Mouse (Mus musculus) erythroblast, adult 5-6 weeks (primary cell): ENCODE results near the gene Mrc2. TPM values are rescaled to one million over a fixed set of nuclear protein-coding genes. Genes with fewer than 3 reads are reported as not detected.

Source experiments
- ATAC-seq: replicated peaks from 2 replicates; pipeline ENCODE4 v1.8.0; 2016; ENCODE audit warnings: moderate number of reproducible peaks, mild to moderate bottlenecking, moderate TSS enrichment, inconsistent platforms; ENCODE audit not compliant: poor library complexity, low FRiP score, severe bottlenecking
- total RNA-seq, 2 experiments: library from RNA; stranded (forward) in 1 of 2; stranded (reverse) in 1 of 2; fragments of 150-400 nt in 1 of 2; fragments of 200-764, 138-1000 nt in 1 of 2; gene quantifications; 2 replicates each; pipeline versions ENCODE4 v1.2.3 to v1.2.4; 2015 to 2017; ENCODE audit warnings: low replicate concordance in 2 of 2

The Mrc2 gene
- total RNA-seq (2015; ENCODE audit: low replicate concordance) (0.63 TPM in 1 of 2 replicates, not detected in the other), total RNA-seq (2017; ENCODE audit: low replicate concordance) (not detected in 2 replicates)

DNA sequence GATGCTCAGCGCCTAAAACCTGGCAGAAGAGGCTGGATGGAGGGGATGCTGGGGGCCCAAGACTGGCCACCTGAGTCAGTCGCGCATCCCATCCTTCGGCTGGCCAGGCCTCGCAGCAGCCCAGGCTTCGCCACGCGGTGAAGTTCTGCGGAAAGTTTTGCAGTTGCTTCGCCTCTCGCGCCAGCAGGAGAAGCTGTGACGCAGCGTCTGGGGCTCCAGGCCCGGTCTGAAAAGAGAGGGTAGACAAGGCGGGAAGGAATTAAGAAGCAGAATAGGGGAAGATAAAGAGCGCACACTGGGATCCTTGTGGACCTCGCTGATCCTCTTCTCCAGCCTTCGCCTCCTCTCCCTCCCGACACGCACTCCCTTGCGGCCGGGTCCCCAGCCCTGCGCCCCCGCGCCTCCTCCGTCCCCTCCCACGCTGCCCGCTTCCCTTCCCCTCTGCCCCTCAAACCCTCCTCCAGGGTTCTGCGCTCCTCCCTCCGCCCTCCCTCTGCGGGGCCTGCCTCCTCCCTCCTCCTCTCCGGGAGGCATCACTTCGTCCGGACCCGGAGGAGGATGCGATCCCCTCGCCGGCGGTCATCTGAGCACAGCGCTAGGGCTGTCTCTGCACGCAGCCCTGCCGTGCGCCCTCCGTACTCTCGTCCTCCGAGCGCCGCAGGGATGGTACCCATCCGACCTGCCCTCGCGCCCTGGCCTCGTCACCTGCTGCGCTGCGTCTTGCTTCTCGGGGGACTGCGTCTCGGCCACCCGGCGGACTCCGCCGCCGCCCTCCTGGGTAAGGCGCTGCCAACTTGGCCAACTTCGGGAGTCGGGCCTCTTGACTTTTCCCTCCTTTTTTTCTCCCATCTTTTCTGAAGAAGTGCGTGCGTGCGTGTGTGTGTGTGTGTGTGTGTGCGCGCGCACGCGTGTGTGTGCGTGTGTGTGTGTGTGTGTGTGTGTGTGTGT lies at the start of gene Mrc2:
Mrc2 (plus strand) TSS at position 520 of the 948 bp plus-strand sequence.
- ATAC-seq = no peak

DNA sequence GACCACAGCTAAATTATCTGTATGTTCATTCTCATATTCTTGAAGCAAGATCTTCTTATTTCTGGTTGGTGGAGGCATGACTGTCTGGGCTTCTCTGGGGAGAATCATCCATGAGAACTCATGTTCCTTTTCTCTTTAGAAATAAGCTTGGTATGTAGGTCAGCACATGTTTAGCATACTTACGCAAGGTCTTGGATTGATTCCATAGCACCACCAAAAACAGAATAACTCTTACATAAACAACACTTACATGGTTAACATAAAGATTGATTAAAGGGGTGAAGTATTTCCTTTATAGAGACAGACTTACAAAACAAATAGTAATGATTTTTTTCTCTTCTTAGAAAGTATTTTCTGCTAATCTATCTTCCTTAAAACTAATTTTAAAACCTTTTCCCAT lies 46.1 kb upstream of the Mrc2 start:
- ATAC-seq = no peak

DNA sequence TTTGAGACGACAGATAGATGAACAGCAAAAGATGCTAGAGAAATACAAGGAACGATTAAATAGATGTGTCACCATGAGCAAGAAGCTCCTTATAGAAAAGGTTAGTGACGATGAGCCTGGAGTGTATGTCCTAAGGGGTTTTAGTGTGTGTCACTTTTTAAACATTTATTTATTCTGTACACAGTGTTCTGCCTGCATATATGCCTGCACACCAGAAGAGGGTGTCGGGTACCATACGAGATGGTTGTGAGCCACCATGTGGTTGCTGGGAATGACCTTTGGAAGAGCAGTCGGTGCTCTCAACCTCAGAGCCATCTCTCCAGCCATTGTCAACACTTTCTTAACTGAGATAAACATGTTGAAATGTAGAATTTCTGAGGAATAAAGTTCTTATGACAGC lies 45.7 kb upstream of the Mrc2 start:
- no peak for ATAC-seq

DNA sequence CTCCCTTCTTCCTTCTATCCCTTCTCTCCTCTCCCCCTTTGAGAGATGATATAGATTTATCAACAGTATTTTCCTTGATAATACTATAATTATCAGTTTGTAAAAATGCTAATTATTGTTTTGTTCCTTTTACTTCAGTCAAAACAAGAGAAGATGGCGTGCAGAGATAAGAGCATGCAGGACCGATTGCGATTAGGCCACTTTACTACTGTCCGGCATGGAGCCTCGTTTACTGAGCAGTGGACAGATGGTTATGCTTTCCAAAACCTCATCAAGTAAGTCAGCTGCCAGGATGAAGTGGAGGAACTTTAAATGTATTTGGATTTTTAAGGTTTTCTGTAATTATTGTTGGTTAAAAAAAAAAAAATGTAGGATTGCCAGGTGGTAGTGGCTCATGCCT lies 45.1 kb upstream of the Mrc2 start:
- no peak for ATAC-seq

DNA sequence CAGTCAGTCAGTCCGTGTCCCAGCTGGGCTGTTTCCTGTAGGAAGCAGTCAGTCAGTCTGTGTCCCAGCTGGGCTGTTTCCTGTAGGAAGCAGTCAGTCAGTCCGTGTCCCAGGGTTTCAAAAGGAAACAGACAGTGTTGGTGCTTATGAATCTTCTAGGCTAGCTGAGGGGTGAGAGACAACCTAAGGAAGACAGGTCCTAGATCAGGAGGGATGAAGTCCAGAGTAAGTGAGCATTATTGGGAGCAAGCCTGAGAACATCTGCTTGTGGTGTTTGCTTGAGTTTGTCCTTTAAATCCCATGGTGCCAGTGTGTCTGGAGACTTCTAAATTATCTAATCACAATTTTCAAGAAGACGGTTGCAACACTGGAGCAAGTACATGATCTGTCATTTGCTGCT lies 32.7 kb upstream of the Mrc2 start:
- ATAC-seq = no peak

DNA sequence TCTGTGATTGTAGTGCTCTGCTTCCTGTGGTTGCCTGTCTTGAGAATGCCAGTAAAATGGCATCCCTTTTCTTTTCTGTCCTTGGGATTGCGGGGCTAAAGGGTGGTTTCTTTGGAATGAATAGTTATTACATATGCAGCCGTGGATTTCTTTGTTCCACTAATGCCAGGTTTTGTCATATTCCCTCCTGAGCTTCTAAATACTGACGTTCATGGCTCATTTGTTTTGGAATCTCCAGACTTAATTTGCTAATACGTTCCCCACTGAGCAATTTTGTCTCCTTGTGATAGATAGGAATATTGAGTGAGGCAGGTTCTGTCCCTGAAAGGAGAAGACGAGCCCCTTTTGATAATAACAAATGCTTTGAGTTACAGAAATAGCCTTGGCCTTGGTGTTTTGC lies 31.3 kb upstream of the Mrc2 start:
- ATAC-seq = no peak

DNA sequence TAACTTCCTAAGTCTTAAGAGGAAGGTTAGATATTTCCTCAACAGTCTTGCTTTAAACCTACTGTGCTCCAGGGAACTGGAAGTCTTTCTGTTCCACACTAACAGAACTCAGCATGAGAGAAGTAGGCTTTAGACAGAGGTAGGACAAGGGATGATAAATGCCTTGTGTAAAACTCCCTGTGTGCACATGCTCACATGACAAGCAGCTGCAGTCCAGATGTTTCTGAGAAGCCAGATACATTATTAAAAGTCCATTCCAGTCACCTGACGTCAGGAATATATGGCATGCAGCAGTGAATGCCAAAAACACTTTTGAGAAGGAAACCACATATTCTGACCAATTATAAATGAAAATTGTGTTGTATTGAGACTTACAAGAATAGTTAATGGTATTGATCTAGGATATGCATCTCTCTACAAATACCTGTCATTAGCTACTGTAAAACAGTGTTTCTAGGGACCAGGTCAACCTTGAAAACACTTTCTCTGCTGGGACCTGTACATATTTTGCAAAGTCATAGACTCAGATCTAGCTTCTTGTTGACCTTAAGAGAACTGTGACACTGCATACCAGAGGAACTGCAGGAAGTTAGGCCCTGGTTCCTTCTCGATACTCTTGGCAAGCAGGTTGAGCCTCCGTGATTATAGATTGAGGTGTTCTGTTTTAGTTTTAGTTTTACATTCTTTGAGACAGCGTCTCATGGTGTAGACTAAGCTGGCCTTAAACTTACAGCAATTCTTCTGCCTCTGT lies 30.7 kb upstream of the Mrc2 start:
- no peak; the same call in 1 of the 2 replicates for ATAC-seq

DNA sequence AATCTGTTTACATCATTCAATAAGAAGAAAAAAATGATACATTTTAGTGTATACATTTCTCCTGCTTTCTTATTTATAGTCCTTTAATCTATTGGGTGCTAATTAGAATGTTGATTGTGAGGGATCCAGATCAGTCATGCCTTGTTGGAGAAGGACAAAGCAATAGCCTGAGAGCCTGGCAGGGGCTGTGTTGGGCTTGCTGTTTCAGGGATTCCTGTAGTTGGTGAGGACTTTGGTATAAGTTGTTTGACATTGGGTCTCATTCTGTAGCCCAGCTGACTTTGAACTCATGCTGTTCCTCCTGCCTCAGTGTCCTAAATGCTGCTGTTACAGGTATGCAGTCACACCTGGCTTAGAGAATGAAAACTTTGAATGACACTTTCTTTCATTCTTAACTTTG lies 27.9 kb upstream of the Mrc2 start:
- ATAC-seq = no peak

DNA sequence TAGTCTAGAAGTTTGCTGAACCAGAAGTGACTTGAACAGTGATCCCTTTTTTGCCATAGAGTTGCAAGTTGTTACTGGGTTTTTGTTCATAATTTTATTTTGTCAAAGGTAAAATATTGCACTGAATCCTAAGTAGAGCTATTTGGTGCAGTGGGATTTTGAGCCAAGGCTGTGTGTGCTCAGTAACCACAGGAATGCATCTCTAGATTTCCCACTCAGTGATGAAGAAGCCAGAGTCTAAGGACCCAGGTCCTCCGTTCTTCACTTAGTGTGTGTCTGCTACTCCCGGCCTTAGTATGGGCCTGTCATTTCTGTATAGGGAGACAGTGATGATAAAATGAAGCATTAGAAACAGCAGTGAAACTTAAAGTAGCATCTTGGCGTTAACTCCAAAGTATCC lies 27.5 kb upstream of the Mrc2 start:
- ATAC-seq = no peak

DNA sequence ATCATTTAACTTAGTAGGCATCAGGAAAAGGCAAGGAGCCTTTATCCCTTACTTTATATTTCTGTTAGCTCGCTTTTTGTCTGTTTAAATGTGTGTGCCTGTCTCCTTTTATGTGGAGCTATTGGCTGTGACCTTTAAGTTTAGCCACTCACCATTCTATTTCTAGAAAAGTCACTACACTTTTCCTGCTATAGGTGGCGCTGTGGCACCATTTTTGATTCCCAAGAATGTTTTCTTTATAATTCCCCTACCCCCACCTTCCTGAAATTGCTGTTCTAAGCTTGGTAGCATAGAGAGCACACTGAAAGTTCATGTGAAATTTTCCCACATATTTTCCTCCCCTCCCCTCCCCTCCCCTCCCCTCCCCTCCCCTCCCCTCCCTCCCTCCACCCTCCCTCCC lies 22.3 kb upstream of the Mrc2 start:
- peak; percentile 64; the same call in 1 of the 2 replicates for ATAC-seq

DNA sequence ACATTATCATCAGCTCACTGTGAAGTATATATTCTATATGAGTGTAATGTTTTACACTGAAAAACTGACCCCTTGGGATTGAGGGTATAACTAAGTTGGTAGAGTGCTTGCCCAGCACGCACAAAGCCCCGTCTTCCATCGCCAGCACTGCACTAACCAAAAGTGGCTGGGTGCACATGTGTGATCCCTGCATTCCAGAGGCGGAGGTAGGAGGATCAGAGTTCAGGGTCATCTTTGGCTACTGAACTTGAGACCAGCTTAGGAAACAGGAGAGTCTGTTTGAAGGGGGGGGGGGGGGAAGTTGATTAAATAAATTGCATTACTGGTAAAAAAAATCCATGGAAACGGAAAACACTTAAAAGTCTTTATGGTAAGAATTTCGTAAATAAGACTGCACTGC lies 12.0 kb upstream of the Mrc2 start:
- no peak for ATAC-seq

DNA sequence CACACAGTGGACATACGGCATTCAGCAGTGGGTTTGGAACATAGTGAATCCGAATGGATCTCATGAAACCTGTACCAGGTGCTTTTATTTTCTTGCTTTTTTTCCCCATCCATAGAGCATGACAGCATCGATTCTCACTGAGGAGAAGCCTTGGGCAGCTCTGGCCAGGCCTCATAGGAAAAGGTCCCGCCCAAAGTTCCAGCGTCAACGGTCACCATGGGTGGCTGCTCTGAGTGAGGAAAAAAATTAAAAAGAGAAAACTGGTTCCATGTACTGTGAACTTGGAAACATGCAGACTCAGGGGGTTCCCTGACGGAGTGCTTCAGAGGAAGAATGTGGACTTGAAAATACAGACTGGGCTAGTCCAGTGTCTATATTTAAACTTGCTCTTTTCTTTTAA lies 11.2 kb upstream of the Mrc2 start:
- ATAC-seq = no peak

DNA sequence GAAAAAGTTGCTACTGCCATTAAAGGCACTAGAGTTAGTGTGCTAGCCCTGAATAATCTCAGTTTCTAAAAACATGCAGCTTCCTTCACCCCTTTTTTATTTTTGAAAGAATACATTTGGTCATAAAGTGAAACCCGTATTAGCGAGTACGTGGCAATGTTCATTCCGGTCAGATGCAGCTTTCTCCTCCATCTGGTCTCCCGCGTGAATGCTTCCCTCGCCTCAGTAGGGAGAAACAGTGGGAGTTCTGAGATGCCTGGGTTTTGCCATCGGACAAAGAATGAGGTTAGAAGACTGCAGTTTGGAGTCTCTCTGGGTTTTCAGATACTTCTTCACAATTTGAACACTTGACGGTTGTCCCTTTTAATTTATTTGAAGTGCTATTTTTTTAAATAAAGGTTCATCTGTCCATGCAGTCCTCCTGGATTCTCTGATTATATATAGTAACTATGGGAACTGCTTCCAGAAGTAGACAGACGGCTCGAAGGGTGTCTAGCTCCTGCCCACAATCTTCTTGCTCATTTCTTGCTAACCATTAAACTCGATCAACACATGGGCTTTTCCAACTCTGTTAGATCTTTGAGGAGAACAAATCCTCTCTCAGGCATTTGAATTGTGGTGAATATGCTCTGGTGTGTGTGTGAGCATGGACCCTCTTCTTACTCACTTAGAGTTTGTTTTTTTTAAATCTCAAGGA lies 10.5 kb upstream of the Mrc2 start:
- ATAC-seq = no peak

DNA sequence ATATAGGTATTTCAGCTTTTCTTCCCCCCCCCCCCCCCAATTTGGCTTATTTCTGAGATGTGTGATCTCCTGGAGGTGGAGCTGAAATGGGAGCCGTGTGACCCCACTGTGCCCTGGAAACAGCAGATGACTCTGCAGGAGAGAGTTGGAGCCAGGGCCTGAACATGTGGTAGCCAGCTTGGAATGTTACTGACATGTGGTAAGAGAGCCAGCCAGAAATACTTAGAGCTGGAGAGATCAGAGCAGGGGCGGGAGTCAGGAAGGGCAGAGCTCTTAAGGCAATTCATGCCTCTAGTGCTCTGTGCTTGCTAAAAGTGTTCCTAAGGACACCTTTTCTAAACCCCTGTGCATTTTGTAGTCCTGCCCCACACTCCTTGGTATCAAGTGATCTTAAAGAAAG lies 10.0 kb upstream of the Mrc2 start:
- no peak for ATAC-seq

DNA sequence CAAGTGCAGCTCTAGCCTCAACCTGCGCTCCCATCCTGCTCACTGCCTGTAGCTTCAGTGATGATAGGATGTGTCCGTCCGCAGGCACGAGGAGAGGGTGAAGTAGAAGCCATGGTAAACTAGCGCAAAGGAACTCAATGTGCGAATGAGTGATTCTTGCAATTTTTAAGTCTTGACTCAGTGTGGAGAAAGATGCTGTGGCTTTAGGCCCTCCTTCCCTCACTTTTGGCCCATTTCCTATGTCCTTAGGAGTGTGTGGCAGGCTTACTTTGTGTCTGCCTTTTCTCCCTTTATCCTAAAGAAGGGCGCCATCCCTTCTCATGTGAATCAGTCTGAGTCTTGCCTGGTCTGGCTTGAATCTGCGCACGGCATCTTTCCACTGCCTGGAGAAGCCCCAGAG lies 9.4 kb upstream of the Mrc2 start:
- no peak for ATAC-seq

DNA sequence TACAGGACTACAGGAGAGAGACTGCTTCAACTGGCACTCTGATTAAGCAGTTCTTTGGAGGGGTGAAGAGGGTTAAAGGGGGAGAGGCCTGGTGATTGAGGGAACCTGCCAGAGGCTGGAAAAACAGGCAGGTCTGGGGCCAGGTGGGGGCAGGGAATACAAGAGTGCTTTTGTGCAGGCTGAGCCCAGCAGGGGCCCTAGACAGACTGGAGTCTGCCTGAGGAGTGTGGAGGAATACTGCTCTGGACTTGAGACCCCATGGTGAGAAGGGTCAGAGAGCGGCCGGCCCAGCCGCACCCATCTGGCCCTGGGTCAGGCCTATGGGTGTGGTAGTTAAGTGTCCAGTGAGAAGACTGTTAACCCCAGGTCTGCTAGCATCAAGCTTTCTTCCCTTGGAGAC lies 6.7 kb upstream of the Mrc2 start:
- no peak for ATAC-seq

DNA sequence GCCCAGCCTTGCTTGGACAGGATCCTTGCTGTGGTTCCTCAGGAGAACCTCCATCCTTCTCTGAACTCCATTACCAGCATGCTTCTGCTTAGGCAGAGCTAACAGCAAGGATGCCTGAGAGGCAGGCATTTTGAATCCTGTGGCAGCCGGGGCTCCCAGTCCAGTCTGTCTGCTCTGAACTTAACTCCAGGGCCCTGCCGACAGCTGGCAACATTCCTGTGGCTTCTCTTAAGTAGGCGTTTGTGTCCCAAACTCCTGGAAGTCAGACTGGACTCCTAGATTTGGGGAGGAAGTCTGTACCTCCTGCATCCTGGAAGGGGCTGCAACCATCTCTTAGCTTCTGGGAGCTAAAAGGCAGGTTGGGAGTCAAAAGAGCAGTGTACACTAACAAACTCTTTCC lies 3.0 kb upstream of the Mrc2 start:
- ATAC-seq = no peak

DNA sequence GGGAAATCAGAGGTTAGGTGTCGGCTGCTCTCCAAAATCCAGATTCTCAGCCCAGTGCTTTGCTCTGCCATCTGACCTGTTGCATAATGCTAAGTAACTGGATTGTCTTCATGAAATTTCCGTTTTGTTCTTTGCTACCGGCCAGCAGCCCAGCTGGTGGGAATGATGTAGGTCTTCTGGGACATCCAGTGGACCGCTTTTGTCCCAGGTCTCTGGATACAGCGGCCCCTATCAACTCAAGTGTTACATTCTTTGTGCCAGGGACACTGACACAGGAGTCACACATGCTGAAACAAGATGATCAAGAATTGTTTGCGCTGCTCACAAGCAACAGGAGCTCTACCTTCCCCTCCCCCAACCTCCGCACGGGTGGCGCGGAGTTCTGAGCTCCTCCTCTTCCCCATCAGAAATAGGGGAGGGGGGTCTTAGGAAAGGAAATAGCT lies 741 bp upstream of the Mrc2 start:
- ATAC-seq = no peak

DNA sequence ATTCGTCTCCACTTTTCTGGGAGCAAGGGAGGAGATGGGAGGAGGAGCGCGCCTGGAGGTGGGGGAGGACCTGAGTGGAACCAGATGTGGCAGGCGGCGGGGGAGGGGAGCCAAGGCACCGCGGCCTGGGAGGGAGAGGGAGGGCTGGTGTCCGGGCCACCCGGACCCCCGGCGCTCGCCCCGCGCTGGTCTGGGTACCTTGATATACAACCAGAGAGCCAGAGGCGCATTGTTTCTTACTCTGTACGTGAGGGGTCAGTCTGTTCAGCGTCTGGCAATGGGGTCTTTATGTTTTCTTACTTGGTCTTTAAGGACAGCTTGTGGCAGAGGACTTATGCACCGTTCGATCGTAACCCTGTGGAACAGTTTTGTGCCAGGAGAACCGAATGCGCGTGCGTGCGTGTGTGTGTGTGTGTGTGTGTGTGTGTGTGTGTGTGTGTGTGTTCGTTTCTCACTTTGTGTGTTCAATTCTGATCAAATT lies 698 bp downstream of the Mrc2 start:
- ATAC-seq = no peak

DNA sequence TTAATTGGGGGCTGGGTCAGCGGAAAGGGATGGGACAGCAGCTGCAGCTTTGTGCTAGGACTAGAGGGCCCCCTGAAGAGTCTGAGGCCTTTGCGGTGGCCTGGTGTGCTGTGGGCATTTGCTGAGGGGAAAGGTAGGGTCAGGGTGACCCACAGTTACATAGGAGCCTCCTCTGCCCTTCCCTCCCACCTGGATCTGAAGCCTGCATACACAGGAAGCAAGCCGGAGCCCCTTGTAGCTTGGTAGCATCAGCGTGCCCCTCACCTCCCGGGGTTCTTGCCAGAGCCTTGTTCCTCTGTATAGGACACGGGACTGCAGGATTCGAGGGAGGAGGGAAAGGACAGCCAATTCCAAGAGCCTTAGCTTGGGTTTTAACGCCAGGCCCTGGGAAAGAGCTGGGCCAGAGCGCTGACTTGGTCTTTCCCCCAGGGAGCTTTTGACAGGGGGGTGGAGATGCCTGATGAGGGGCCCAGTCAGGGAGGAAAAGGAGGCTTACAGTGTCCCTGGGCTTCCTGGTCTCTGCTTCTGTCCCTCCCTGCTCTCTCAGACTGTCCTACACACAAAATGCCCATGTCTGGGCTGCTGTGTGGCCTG lies 1.6 kb downstream of the Mrc2 start:
- ATAC-seq = no peak
